Mouse (Mus musculus) megakaryocyte, embryonic 14.5 days (primary cell): Measurements from ENCODE around the gene Gm21987.

Experiments
- FLI1 ChIP-seq: IDR thresholded peaks from 2 replicates; pipeline ENCODE4 v1.6.1; 2012; ENCODE audit warnings: low read length, inconsistent platforms, mixed read lengths
- GATA1 ChIP-seq: IDR thresholded peaks from 3 replicates; pipeline ENCODE4 v1.6.1; 2012; ENCODE audit warnings: mixed read lengths, low read length, inconsistent platforms, borderline replicate concordance

DNA sequence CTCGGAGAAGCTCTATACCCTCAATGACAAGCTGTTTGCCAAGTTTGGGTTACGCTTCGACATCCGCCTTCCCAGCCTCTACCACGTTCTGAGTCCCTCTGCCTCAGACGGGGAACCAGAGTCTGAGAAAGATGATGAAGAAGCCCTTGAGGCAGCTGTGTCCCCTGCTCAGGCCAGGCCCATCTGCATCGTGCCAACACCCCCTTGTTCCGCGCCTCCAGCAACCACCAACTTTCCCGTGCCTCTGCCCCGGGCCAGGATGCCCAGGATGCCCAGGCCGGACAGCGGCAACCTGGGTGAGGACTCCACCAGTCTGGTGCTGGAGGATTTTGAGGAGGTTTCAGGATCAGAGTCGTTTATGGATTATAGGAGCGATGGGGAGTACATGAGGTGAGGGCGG is 27.1 kb downstream of the Gm21987 start:
- no peak for TF ChIP-seq GATA1
- TF ChIP-seq FLI1: no peak
